Mouse (Mus musculus) cerebellum, adult (tissue): Measurements from ENCODE around the gene Btrc.

Experiments
- ATAC-seq: cut with Nextera tagmentation; 2 replicates; pipeline ENCODE4 v1.9.2; 2017; ENCODE audit warnings: mild to moderate bottlenecking, moderate library complexity, mixed read lengths; ENCODE audit not compliant: insufficient number of reproducible peaks, low FRiP score, low TSS enrichment

Btrc gene

GRCm38 (mm10) chr19:45460749-45461736, 97.5 kb downstream of the Btrc start:
- no peak for ATAC-seq

GRCm38 (mm10) chr19:45469760-45470159, 106.2 kb downstream of the Btrc start:
- no peak for ATAC-seq

GRCm38 (mm10) chr19:45472691-45473520, 109.4 kb downstream of the Btrc start:
- no peak for ATAC-seq

GRCm38 (mm10) chr19:45474686-45475085, 111.2 kb downstream of the Btrc start:
- no peak for ATAC-seq

- ATAC-seq = peak; percentile 40
Measured at GRCm38 (mm10) chr19:45475928-45476553, 112.5 kb downstream of the Btrc start.

- ATAC-seq = no peak
Measured at GRCm38 (mm10) chr19:45479548-45479947, 116.0 kb downstream of the Btrc start.

- ATAC-seq = no peak
Measured at GRCm38 (mm10) chr19:45480490-45480889, 117.0 kb downstream of the Btrc start.

GRCm38 (mm10) chr19:45480951-45481350, 117.4 kb downstream of the Btrc start:
- no peak for ATAC-seq

GRCm38 (mm10) chr19:45483470-45483869, 119.9 kb downstream of the Btrc start:
- ATAC-seq = no peak

- ATAC-seq = 0 out of 2 replicates have a peak, but pooled peaks have one; percentile 36
Measured at GRCm38 (mm10) chr19:45486206-45486991, 122.9 kb downstream of the Btrc start.

- ATAC-seq = no peak
Measured at GRCm38 (mm10) chr19:45486992-45487387, 123.5 kb downstream of the Btrc start.

GRCm38 (mm10) chr19:45489961-45490360, 126.4 kb downstream of the Btrc start:
- ATAC-seq = no peak

- no peak for ATAC-seq
Measured at GRCm38 (mm10) chr19:45491246-45491645, 127.7 kb downstream of the Btrc start.

GRCm38 (mm10) chr19:45494121-45494775, 130.7 kb downstream of the Btrc start:
- ATAC-seq = no peak

GRCm38 (mm10) chr19:45505446-45505845, 141.9 kb downstream of the Btrc start:
- ATAC-seq = no peak

- peak; percentile 66 for ATAC-seq
Measured at GRCm38 (mm10) chr19:45507531-45507930, 144.0 kb downstream of the Btrc start.

GRCm38 (mm10) chr19:45510680-45511079, 147.1 kb downstream of the Btrc start:
- no peak for ATAC-seq

- ATAC-seq = no peak
Measured at GRCm38 (mm10) chr19:45511406-45511805, 147.9 kb downstream of the Btrc start.

- ATAC-seq = no peak
Measured at GRCm38 (mm10) chr19:45515341-45515740, 151.8 kb downstream of the Btrc start.
